Mouse (Mus musculus) intestine, postnatal 0 days (tissue): Measurements from ENCODE around the gene Rpl11. TPM values are rescaled to one million over a fixed set of nuclear protein-coding genes. Genes with fewer than 3 reads are reported as not detected.

Experiments used
- ATAC-seq: fragments of 200-750 bp; cut with Nextera tagmentation; 2 replicates; pipeline ENCODE4 v1.8.0; 2017; ENCODE audit warnings: mild to moderate bottlenecking, moderate TSS enrichment, moderate library complexity
- H3K27ac ChIP-seq: fragments of 300-500 bp; sonication (generic); 2 replicates; pipeline ENCODE4 v1.5.1; 2014; ENCODE audit warnings: mild to moderate bottlenecking, low read depth, low read length, moderate library complexity
- H3K27me3 ChIP-seq: fragments of 300-500 bp; sonication (generic); replicated peaks from 2 replicates; pipeline ENCODE4 v1.6.1; 2014; ENCODE audit warnings: low read length, mixed read lengths; ENCODE audit not compliant: control insufficient read depth, insufficient read depth
- H3K36me3 ChIP-seq: fragments of 300-500 bp; sonication (generic); 2 replicates; pipeline ENCODE4 v1.6.1; 2014; ENCODE audit warnings: mild to moderate bottlenecking, moderate library complexity; ENCODE audit not compliant: control insufficient read depth, insufficient read depth
- H3K4me1 ChIP-seq: fragments of 300-500 bp; sonication (generic); replicated peaks from 2 replicates; pipeline ENCODE4 v1.6.1; 2014; ENCODE audit warnings: antibody characterized with exemption, low read length, mixed read lengths; ENCODE audit not compliant: control insufficient read depth, insufficient read depth
- H3K4me2 ChIP-seq: fragments of 300-500 bp; sonication (generic); replicated peaks from 2 replicates; pipeline ENCODE4 v1.6.1; 2014; ENCODE audit warnings: low read depth, mild to moderate bottlenecking, moderate library complexity
- H3K4me3 ChIP-seq: fragments of 300-500 bp; sonication (generic); 2 replicates; pipeline ENCODE4 v1.5.1; 2014; ENCODE audit warnings: low read depth, low read length
- H3K9ac ChIP-seq: fragments of 300-500 bp; sonication (generic); 2 replicates; pipeline ENCODE4 v1.6.1; 2014; ENCODE audit warnings: mild to moderate bottlenecking, low read depth, low read length
- H3K9me3 ChIP-seq: fragments of 300-500 bp; sonication (generic); 2 replicates; pipeline ENCODE4 v1.6.1; 2016; ENCODE audit warnings: mixed run types; ENCODE audit not compliant: control insufficient read depth
- CTCF ChIP-seq: sonication (generic); IDR thresholded peaks from 2 replicates; pipeline ENCODE4 v1.5.1; 2016; ENCODE audit warnings: low read depth, mild to moderate bottlenecking, control low read depth, antibody characterized with exemption, moderate library complexity
- WGBS: fragments of 180-500 bp; shearing (Covaris S2); extraction: QIAGEN DNeasy Blood & Tissue Kit; methylation state at CpG from one replicate; pipeline ENCODE4 v1.1.7; 2014; 5-methylcytosine and 5-hydroxymethylcytosine counted together
- polyA plus RNA-seq: library from polyadenylated mRNA; unstranded; fragments of >200 nt; fragmentation: Nextera tagmentation; extraction: Ambion mirVana; gene quantifications from 2 replicates; pipeline ENCODE4 v1.2.1, GENCODE M21; 2015

The Rpl11 gene
- polyA plus RNA-seq, 1 experiment from 2014 or later = 276 TPM

DNA sequence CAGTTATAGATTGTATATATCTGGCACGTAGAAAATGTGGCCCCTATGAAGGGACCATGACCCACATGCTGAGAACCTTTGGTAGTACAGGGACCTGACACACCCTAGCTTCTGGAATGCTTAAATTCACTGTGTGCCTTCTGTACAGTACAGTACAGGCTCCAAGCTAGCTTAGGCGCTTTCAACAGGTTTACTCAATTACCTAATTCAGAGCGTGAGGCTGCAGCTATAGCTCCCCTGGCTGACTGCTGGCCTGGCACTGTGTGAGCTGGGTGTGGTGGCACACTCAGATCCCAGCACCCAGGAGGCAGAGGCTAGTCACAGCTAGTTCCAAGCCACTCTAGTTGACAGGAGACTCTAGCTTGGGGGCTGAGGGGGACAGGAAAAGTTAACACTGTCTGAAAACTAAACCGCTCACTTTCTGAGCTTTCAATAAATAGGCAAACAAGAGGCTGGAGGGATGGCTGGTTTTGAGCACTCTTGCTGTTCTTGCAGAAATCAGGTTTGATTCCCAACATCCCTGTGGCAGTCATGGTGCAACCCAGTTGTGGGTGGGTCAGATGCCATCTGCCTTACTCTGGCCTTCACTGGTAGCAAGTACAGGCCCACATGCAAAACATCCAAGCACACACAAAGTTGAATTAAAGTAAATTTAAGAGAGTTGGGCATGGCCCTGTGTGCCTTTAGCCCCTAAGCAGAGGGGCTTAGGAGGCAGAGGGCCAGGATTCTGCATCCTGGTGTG, 4.8 kb downstream of the Rpl11 start:
- Histone ChIP-seq H3K4me1 (peaks cover 4% of the 10 kb centered on the region), H3K9me3 (no peaks in the 10 kb centered on the region), H3K36me3 (peaks cover 54% of the 10 kb centered on the region), H3K27ac (no peak overlapping the region), H3K4me2 (no peak overlapping the region), H3K27me3 (no peaks in the 10 kb centered on the region), H3K9ac (no peak overlapping the region), H3K4me3 (no peak overlapping the region)
- no peak for ATAC-seq
- TF ChIP-seq CTCF = no peak
- 61% methylated on average over 4 of the region's 4 CpGs for WGBS

DNA sequence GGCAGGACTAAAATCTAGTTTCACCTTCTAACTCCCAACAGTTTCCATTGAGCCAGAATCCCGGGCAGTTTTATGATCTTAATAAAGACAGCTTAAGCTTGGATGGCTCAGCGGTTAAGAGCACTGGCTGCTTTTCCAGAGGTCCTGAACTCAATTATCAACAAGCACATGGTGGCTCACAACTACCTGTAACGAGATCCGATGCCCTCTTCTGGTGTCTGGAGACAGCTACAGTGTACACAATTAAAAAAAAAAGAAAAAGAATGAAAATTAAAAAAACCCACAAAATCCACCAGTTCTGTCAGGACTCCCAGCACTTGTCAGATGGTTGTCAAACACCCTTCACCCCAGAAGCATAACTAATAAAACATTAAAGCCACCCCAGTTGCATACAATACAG, 5.6 kb downstream of the Rpl11 start:
- Histone ChIP-seq H3K27ac (no peak overlapping the region), H3K27me3 (no peaks in the 10 kb centered on the region), H3K4me2 (no peak overlapping the region), H3K4me3 (no peak overlapping the region), H3K36me3 (peaks cover 54% of the 10 kb centered on the region), H3K9ac (no peak overlapping the region), H3K4me1 (peaks cover 4% of the 10 kb centered on the region), H3K9me3 (no peaks in the 10 kb centered on the region)
- TF ChIP-seq CTCF = peak; percentile 39
- ATAC-seq = no peak
- WGBS = 35% methylated on average over 4 of the region's 4 CpGs

DNA sequence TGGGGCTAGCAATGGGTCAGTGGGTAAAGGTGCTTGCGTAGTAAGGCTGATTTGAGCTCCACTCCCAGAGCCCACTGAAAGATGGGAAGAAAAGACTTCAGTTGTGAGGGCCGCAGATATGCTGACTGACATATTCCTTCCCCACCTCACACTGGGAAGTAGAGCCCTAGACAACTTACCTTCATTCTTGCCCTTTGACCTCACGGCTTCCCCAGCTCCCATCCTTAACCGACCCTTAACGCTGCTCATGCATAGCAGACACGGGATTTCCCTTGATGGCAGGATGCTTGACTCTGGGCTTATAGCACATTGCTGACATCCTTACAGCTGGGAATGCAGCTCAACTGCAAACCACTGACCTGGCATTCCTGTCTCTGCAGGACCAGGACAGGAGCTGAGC, 6.3 kb downstream of the Rpl11 start:
- peaks cover 54% of the 10 kb centered on the region for H3K36me3 ChIP-seq
- no peaks in the 10 kb centered on the region for H3K27me3 ChIP-seq
- H3K9ac ChIP-seq = no peak overlapping the region
- no peak for ATAC-seq
- H3K9me3 ChIP-seq = no peaks in the 10 kb centered on the region
- H3K4me1 ChIP-seq = peaks cover 4% of the 10 kb centered on the region
- H3K27ac ChIP-seq = no peak overlapping the region
- no peak overlapping the region for H3K4me2 ChIP-seq
- no peak for TF ChIP-seq CTCF
- no peak overlapping the region for H3K4me3 ChIP-seq
- 71% methylated on average over 6 of the region's 6 CpGs for WGBS

DNA sequence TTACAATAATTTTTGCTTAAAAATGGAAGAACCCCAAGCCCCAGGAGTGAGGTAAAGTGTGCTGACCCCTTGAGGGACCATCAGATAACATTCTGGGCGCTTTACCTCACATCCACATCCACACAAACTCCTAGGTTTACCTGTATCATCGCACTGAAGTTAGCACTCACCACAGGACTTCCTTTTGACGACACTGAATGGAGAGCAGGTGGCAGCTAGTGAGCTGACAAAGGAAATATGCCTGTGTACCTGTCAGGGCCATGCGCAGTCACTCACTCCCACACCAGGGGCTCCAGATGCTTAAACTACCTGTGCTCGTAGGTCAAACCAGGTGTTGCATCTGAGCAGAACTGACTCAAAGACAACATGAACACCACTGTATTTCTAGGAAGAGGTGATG, 8.1 kb downstream of the Rpl11 start:
- Histone ChIP-seq H3K36me3 (peaks cover 37% of the 10 kb centered on the region), H3K9ac (no peak overlapping the region), H3K4me2 (no peak overlapping the region), H3K27ac (no peak overlapping the region), H3K4me3 (no peak overlapping the region), H3K27me3 (no peaks in the 10 kb centered on the region), H3K4me1 (no peaks in the 10 kb centered on the region), H3K9me3 (no peaks in the 10 kb centered on the region)
- TF ChIP-seq CTCF = no peak
- WGBS = 82% methylated on average over 5 of the region's 5 CpGs
- ATAC-seq = no peak

DNA sequence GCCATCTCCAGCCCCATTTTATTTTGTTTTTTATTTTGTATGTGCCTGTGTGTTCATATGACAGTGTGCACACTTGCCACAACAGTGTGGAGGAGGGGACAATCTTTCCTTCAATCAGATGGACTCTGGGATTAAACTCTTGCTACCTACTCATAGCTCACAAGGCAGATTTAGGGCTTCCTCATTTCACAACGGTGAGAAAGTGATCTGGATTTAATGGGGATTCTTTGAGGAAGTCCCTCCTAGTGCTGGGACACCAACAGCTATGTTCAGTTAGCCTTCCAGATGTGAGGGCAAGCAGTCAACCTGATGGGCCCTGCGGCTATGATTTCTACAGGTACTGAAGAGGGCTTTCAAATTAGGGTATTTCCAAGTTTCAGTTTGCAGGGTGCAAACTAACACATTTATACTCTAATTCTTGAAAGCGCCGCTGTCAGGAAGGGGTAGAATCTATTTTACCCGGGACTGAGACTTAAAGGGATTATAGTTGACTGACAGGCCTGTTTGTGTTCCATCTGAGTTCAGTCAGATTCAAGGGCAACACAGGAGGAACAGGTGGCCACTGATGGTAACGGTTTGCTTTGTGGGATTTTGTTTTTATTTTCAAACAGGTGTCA, 9.3 kb downstream of the Rpl11 start:
- WGBS = 77% methylated on average over 6 of the region's 6 CpGs

DNA sequence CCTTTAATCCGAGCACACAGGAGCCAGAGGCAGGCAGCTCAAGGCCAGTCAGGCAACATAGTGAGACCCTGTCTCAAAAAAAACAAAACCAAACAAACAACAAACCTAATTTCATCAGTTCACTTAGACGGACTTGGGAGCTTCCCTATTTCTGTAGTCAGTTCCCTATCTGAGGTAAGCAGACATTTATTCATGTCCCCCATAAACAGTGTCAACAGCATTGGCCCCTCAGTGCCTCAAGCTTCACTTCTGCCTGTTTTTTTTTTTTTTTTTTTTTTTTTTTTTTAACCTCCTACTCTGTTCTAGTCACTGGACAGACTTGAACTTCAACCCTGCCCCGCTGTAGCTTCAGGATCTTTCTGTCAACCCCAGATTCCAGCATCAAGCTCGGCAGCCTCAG, 18.1 kb downstream of the Rpl11 start:
- no peak for TF ChIP-seq CTCF
- Histone ChIP-seq H3K9me3 (no peaks in the 10 kb centered on the region), H3K4me1 (no peaks in the 10 kb centered on the region), H3K9ac (no peak overlapping the region), H3K4me2 (no peak overlapping the region), H3K27ac (no peak overlapping the region), H3K36me3 (no peaks in the 10 kb centered on the region), H3K4me3 (no peak overlapping the region), H3K27me3 (no peaks in the 10 kb centered on the region)
- no peak for ATAC-seq
- WGBS = 58% methylated on average over 4 of the region's 4 CpGs

More for the DNA sequence above, 9.3 kb downstream of the Rpl11 start:
- Histone ChIP-seq H3K27me3 (no peaks in the 10 kb centered on the region), H3K36me3 (peaks cover 25% of the 10 kb centered on the region), H3K4me1 (no peaks in the 10 kb centered on the region), H3K9ac (no peak overlapping the region), H3K9me3 (no peaks in the 10 kb centered on the region), H3K4me2 (no peak overlapping the region), H3K27ac (no peak overlapping the region), H3K4me3 (no peak overlapping the region)
- TF ChIP-seq CTCF = no peak
- ATAC-seq = no peak
